Mouse (Mus musculus) heart, postnatal 0 days (tissue): Measurements from ENCODE around the gene Rec114. TPM values are rescaled to one million over a fixed set of nuclear protein-coding genes. Genes with fewer than 3 reads are reported as not detected.

ENCODE experiments used
- ATAC-seq: fragments of 200-750 bp; cut with Nextera tagmentation; 2 replicates; pipeline ENCODE4 v1.8.0; 2017; ENCODE audit warnings: low read depth, moderate number of reproducible peaks, moderate library complexity; ENCODE audit not compliant: insufficient read depth
- DNase-seq: peaks from one replicate; pipeline ENCODE4 v3.0.0-alpha.2; 2016; ENCODE audit warnings: low spot score
- H3K27ac ChIP-seq: fragments of 300-500 bp; sonication (generic); 2 replicates; pipeline ENCODE4 v1.5.1; 2014; ENCODE audit warnings: low read depth, mild to moderate bottlenecking
- H3K27me3 ChIP-seq: fragments of 300-500 bp; sonication (generic); 2 replicates; pipeline ENCODE4 v1.6.1; 2014; ENCODE audit warnings: low read length, mixed read lengths; ENCODE audit not compliant: control insufficient read depth, insufficient read depth
- H3K36me3 ChIP-seq: fragments of 300-500 bp; sonication (generic); replicated peaks from 2 replicates; pipeline ENCODE4 v1.6.1; 2014; ENCODE audit warnings: low read length, mixed read lengths; ENCODE audit not compliant: control insufficient read depth, insufficient read depth
- H3K4me1 ChIP-seq: fragments of 300-500 bp; sonication (generic); 2 replicates; pipeline ENCODE4 v1.6.1; 2014; ENCODE audit warnings: antibody characterized with exemption; ENCODE audit not compliant: control insufficient read depth, insufficient read depth
- H3K4me2 ChIP-seq: fragments of 300-500 bp; sonication (generic); 2 replicates; pipeline ENCODE4 v1.6.1; 2014; ENCODE audit warnings: low read depth, mild to moderate bottlenecking, low read length, moderate library complexity
- H3K4me3 ChIP-seq: fragments of 300-500 bp; sonication (generic); 2 replicates; pipeline ENCODE4 v1.5.1; 2014; ENCODE audit warnings: low read depth, low read length
- H3K9ac ChIP-seq: fragments of 300-500 bp; sonication (generic); replicated peaks from 2 replicates; pipeline ENCODE4 v1.6.1; 2014; ENCODE audit warnings: low read depth, low read length, mixed read lengths
- H3K9me3 ChIP-seq: fragments of 300-500 bp; sonication (generic); replicated peaks from 2 replicates; pipeline ENCODE4 v1.6.1; 2016; ENCODE audit warnings: low read length; ENCODE audit not compliant: control insufficient read depth
- CTCF ChIP-seq: IDR thresholded peaks from 2 replicates; pipeline ENCODE4 v1.5.1; 2016; ENCODE audit warnings: antibody characterized with exemption, control low read depth, low read depth
- EP300 ChIP-seq: IDR thresholded peaks from 2 replicates; pipeline ENCODE4 v1.6.1; 2016; ENCODE audit warnings: antibody characterized with exemption, low read depth
- WGBS: fragments of 180-500 bp; shearing (Covaris S2); extraction: QIAGEN DNeasy Blood & Tissue Kit; methylation state at CpG from one replicate; pipeline ENCODE4 v1.1.7; 2014; 5-methylcytosine and 5-hydroxymethylcytosine counted together
- polyA plus RNA-seq: library from polyadenylated mRNA; unstranded; fragments of >200 nt; fragmentation: Nextera tagmentation; extraction: Ambion mirVana; gene quantifications from 2 replicates; pipeline ENCODE4 v1.2.1, GENCODE M21; 2015
- total RNA-seq: library from RNA; depleted of rRNA; stranded (reverse); fragments of >200 nt; gene quantifications from 2 replicates; pipeline ENCODE4 v1.2.3, GENCODE M21; 2014; ENCODE audit warnings: low replicate concordance

The Rec114 gene
- total and polyA plus RNA-seq, 2 experiments from 2014 or later, result 3.6 TPM; not detected in 1

- ATAC-seq, result no peak
- TF ChIP-seq EP300 (no peak), CTCF (no peak)
- H3K9ac ChIP-seq, result no peak overlapping the region
- H3K27ac ChIP-seq, result no peak overlapping the region
- H3K36me3 ChIP-seq, result no peaks in the 10 kb centered on the region
- H3K9me3 ChIP-seq, result no peaks in the 10 kb centered on the region
- no peak overlapping the region for H3K4me2 ChIP-seq
- no peaks in the 10 kb centered on the region for H3K27me3 ChIP-seq
- H3K4me3 ChIP-seq, result no peak overlapping the region
- 49% methylated on average over 3 of the region's 3 CpGs for WGBS
- DNase-seq, result no peak
- H3K4me1 ChIP-seq, result no peaks in the 10 kb centered on the region
These were observed 24.8 kb downstream of the Rec114 start for GRCm38 (mm10) chr9:58718964-58719363.

- no peak for TF ChIP-seq EP300
- no peak for TF ChIP-seq CTCF
- ATAC-seq (no peak), DNase-seq (no peak)
- H3K9me3 ChIP-seq, result no peaks in the 10 kb centered on the region
- H3K4me3 ChIP-seq, result no peak overlapping the region
- H3K4me1 ChIP-seq, result no peaks in the 10 kb centered on the region
- H3K27me3 ChIP-seq, result no peaks in the 10 kb centered on the region
- H3K9ac ChIP-seq, result no peak overlapping the region
- WGBS, result 48% methylated on average over 2 of the region's 2 CpGs
- H3K4me2 ChIP-seq, result no peak overlapping the region
- no peaks in the 10 kb centered on the region for H3K36me3 ChIP-seq
- no peak overlapping the region for H3K27ac ChIP-seq
These were observed 26.9 kb downstream of the Rec114 start for GRCm38 (mm10) chr9:58716886-58717285.

- no peak overlapping the region for H3K9ac ChIP-seq
- no peak for DNase-seq
- H3K27ac ChIP-seq, result no peak overlapping the region
- no peak for ATAC-seq
- H3K4me1 ChIP-seq, result no peaks in the 10 kb centered on the region
- H3K36me3 ChIP-seq, result no peaks in the 10 kb centered on the region
- no peak overlapping the region for H3K4me3 ChIP-seq
- no peaks in the 10 kb centered on the region for H3K9me3 ChIP-seq
- TF ChIP-seq CTCF (no peak), EP300 (no peak)
- no peak overlapping the region for H3K4me2 ChIP-seq
- no peaks in the 10 kb centered on the region for H3K27me3 ChIP-seq
- 66% methylated on average over 7 of the region's 7 CpGs for WGBS
These were observed 33.1 kb downstream of the Rec114 start for GRCm38 (mm10) chr9:58710642-58711041.

- H3K4me2 ChIP-seq, result no peak overlapping the region
- TF ChIP-seq CTCF (peak; percentile 77), EP300 (no peak)
- H3K4me3 ChIP-seq, result no peak overlapping the region
- no peaks in the 10 kb centered on the region for H3K4me1 ChIP-seq
- no peak overlapping the region for H3K9ac ChIP-seq
- ATAC-seq (no peak), DNase-seq (peak; percentile 47)
- WGBS, result 8% methylated on average over 2 of the region's 2 CpGs
- H3K27ac ChIP-seq, result no peak overlapping the region
- H3K9me3 ChIP-seq, result no peaks in the 10 kb centered on the region
- no peaks in the 10 kb centered on the region for H3K36me3 ChIP-seq
- no peaks in the 10 kb centered on the region for H3K27me3 ChIP-seq
These were observed 33.8 kb downstream of the Rec114 start for GRCm38 (mm10) chr9:58709939-58710338.

- Histone ChIP-seq H3K27me3 (no peaks in the 10 kb centered on the region), H3K4me1 (no peaks in the 10 kb centered on the region), H3K4me2 (no peak overlapping the region), H3K9ac (no peak overlapping the region), H3K4me3 (no peak overlapping the region), H3K36me3 (no peaks in the 10 kb centered on the region), H3K27ac (no peak overlapping the region), H3K9me3 (no peaks in the 10 kb centered on the region)
- TF ChIP-seq CTCF, result no peak
- TF ChIP-seq EP300, result no peak
- DNase-seq (no peak), ATAC-seq (no peak)
- WGBS, result 71% methylated on average over 11 of the region's 11 CpGs
These were observed 36.0 kb downstream of the Rec114 start for GRCm38 (mm10) chr9:58707796-58708195.

GRCm38 (mm10) chr9:58706024-58706423 is 37.7 kb downstream of the Rec114 start:
- Histone ChIP-seq H3K36me3 (no peaks in the 10 kb centered on the region), H3K9ac (no peak overlapping the region), H3K27ac (no peak overlapping the region)

More at GRCm38 (mm10) chr9:58706024-58706423, 37.7 kb downstream of the Rec114 start:
- TF ChIP-seq EP300 (no peak), CTCF (no peak)
- no peak overlapping the region for H3K4me2 ChIP-seq
- DNase-seq (no peak), ATAC-seq (no peak)
- no peak overlapping the region for H3K4me3 ChIP-seq
- H3K9me3 ChIP-seq, result no peaks in the 10 kb centered on the region
- no peaks in the 10 kb centered on the region for H3K4me1 ChIP-seq
- H3K27me3 ChIP-seq, result no peaks in the 10 kb centered on the region
- WGBS, result 71% methylated on average over 7 of the region's 7 CpGs
